Mouse (Mus musculus): ENCODE results near the gene Pik3cg. TPM values are rescaled to one million over a fixed set of nuclear protein-coding genes. Genes with fewer than 3 reads are reported as not detected.

Pik3cg gene
- 3.0 and 4.9 TPM in 2 replicates for polyA plus RNA-seq (2012; rRNA removed; ENCODE audit: low replicate concordance)

DNA sequence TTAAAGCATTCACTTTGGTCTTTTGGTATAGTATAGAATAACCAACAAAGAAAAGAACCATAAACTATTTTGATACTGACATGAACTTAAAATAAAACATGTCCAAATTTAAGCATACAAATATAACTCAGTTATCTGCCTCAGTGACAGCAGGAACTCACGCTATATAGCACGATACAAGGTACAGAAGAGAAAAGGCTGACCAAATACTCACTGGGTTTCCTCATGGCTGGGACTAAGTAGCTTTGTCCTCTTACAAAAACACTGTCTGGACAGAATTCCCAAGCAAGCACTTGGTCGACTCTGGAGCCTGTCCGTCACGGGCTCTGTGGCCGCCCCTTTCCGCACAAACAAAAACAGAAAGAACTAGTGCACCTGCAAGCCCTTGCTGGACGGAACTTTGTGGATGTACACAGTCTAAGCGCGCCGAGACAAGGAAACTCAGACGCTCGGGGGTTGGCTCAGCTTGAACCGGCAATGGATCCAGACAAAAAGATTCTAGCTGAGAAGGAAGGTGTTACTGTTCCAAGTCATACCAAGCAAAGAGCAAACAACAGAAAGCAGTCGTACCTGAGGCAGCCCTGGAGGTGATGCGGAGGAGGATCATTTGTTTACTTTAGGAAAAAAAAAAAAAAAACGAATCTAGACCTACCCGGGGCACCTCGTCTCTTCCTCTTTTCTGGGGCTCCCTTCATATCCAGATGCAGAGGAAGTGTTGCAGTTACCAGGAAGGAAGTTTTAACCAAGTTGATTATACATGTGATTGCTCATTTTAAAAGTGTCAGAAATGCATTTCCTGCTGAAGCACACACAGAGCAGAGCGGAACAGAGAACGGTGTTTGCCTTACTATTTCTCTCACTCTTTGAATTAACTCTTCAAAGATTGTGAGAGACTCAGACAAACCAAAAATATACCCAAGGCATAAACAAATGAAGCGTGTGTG is at the start of gene Pik3cg:
Gene Pik3cg, minus strand, starts transcription at position 712 of the 944 bp plus-strand sequence.

Other genes starting within 250 kb of the Pik3cg start
- gene Prkar2b, start 147.4 kb downstream of the Pik3cg start, polyA plus RNA-seq (2012; rRNA removed; ENCODE audit: low replicate concordance), result 44.1 and 112 TPM in 2 replicates
- gene Ccdc71l, start 170.0 kb upstream of the Pik3cg start, polyA plus RNA-seq (2012; rRNA removed; ENCODE audit: low replicate concordance), result 9.2 and 22.9 TPM in 2 replicates